Mouse (Mus musculus): ENCODE measurements at regions not wholly inside any gene's neighbourhood (a gene's known extent, or its start where the extent isn't known, plus 50 kb on each side); places are given as distances from the start of the nearest gene placed in this dataset.

- TF ChIP-seq JUND (IDR thresholded peaks at IDR 0.05; ENCODE audit: low read depth, low read length) (no peak), MAFK (IDR thresholded peaks at IDR 0.05; ENCODE audit: borderline replicate concordance, low read depth, low read length) (peak; percentile 56; the same call in 1 of the 2 replicates)
Measured at GRCm38 (mm10) chr2:75287900-75288299, 371.2 kb upstream of the Hnrnpa3 start.

DNA sequence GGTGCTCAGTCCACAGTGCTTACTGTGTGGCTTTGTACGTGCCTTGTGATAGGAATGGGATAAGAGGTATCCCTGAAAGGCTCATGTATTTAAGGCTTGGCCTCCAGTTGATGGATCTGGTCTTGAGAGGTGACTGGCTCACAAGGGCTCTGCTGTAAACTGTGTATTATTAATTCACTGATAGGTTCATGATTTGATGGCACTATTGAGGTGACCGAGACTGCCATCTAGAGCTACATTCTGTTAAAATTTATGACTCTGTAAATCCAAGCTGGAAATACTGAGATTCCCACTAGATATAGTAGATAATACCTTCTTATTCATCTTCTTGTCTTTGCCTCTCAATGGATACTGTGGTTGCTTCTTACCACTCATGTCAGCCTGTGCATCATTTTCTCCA, 367.4 kb upstream of the Hnrnpa3 start:
- H3K4me3 ChIP-seq (ENCODE audit: control insufficient read depth in 1 of 2, insufficient read depth in 1 of 2, low read depth in 2 of 2, low read length in 2 of 2) = no peak overlapping the region
- no peaks in the 10 kb centered on the region for H3K4me1 ChIP-seq (ENCODE audit: control insufficient read depth in 1 of 2, insufficient read depth in 2 of 2, low read length in 2 of 2)
- H3K79me2 ChIP-seq (ENCODE audit: control insufficient read depth, insufficient read depth, low read length, poor library complexity) = no peaks in the 10 kb centered on the region
- H3K9ac ChIP-seq (ENCODE audit: control insufficient read depth, low read depth, low read length, poor library complexity, severe bottlenecking) = no peak overlapping the region
- no peak overlapping the region for H3K27ac ChIP-seq (ENCODE audit: control insufficient read depth, low read depth, low read length)
- H3K9me3 ChIP-seq (replicated peaks; ENCODE audit: insufficient read depth, low read length) = no peaks in the 10 kb centered on the region
- H3K27me3 ChIP-seq (ENCODE audit: control insufficient read depth in 1 of 2, insufficient read depth in 2 of 2, low read length in 2 of 2) = peaks cover 0 to 7% of the 10 kb centered on the region in 2 experiments; a peak in 3 of 4 replicates
- no peak for TF ChIP-seq MYB (IDR thresholded peaks at IDR 0.05; ENCODE audit: low read depth, low read length)
- TF ChIP-seq POLR2A (IDR thresholded peaks at IDR 0.05; ENCODE audit: control insufficient read depth in 1 of 2, insufficient read depth in 1 of 2, low read depth in 1 of 2, low read length in 2 of 2, poor library complexity in 1 of 2) = no peak
- no peak for TF ChIP-seq ETS1 (IDR thresholded peaks at IDR 0.05; ENCODE audit: low read depth, low read length)
- no peak for TF ChIP-seq MAFK (IDR thresholded peaks at IDR 0.05; ENCODE audit: borderline replicate concordance, low read depth, low read length)
- TF ChIP-seq NRF1 (IDR thresholded peaks at IDR 0.05; ENCODE audit: insufficient read depth, low read depth, low read length, poor library complexity, severe bottlenecking) = no peak
- no peak for TF ChIP-seq POLR2AphosphoS5 (IDR thresholded peaks at IDR 0.05; ENCODE audit: borderline replicate concordance, low read depth, low read length)
- H3K36me3 ChIP-seq (ENCODE audit: control insufficient read depth in 1 of 2, insufficient read depth in 2 of 2, low read length in 2 of 2) = no peaks in the 10 kb centered on the region
- no peak for DNase-seq (ENCODE audit: low read depth, low spot score)

More at GRCm38 (mm10) chr2:75287900-75288299, 371.2 kb upstream of the Hnrnpa3 start:
- Histone ChIP-seq H3K4me1 (ENCODE audit: control insufficient read depth in 1 of 2, insufficient read depth in 2 of 2, low read length in 2 of 2) (no peaks in the 10 kb centered on the region), H3K9me3 (replicated peaks; ENCODE audit: insufficient read depth, low read length) (no peaks in the 10 kb centered on the region), H3K27me3 (ENCODE audit: control insufficient read depth in 1 of 2, insufficient read depth in 2 of 2, low read length in 2 of 2) (peaks cover 0 to 1% of the 10 kb centered on the region in 2 experiments; a peak in 1 of 4 replicates), H3K27ac (ENCODE audit: control insufficient read depth, low read depth, low read length) (no peak overlapping the region), H3K9ac (ENCODE audit: control insufficient read depth, low read depth, low read length, poor library complexity, severe bottlenecking) (no peak overlapping the region), H3K79me2 (ENCODE audit: control insufficient read depth, insufficient read depth, low read length, poor library complexity) (no peaks in the 10 kb centered on the region), H3K4me3 (ENCODE audit: control insufficient read depth in 1 of 2, insufficient read depth in 1 of 2, low read depth in 2 of 2, low read length in 2 of 2) (no peak overlapping the region), H3K36me3 (ENCODE audit: control insufficient read depth in 1 of 2, insufficient read depth in 2 of 2, low read length in 2 of 2) (no peaks in the 10 kb centered on the region)
- no peak for DNase-seq (ENCODE audit: low read depth, low spot score)

- Histone ChIP-seq H3K9ac (ENCODE audit: control insufficient read depth, low read depth, low read length, poor library complexity, severe bottlenecking) (no peak overlapping the region), H3K4me1 (ENCODE audit: control insufficient read depth in 1 of 2, insufficient read depth in 2 of 2, low read length in 2 of 2) (no peaks in the 10 kb centered on the region), H3K27ac (ENCODE audit: control insufficient read depth, low read depth, low read length) (no peak overlapping the region), H3K36me3 (ENCODE audit: control insufficient read depth in 1 of 2, insufficient read depth in 2 of 2, low read length in 2 of 2) (no peaks in the 10 kb centered on the region), H3K79me2 (ENCODE audit: control insufficient read depth, insufficient read depth, low read length, poor library complexity) (no peaks in the 10 kb centered on the region), H3K27me3 (ENCODE audit: control insufficient read depth in 1 of 2, insufficient read depth in 2 of 2, low read length in 2 of 2) (peaks cover 9 to 12% of the 10 kb centered on the region in 2 experiments), H3K4me3 (ENCODE audit: control insufficient read depth in 1 of 2, insufficient read depth in 1 of 2, low read depth in 2 of 2, low read length in 2 of 2) (no peak overlapping the region), H3K9me3 (replicated peaks; ENCODE audit: insufficient read depth, low read length) (no peaks in the 10 kb centered on the region)
- no peak for DNase-seq (ENCODE audit: low read depth, low spot score)
- TF ChIP-seq MXI1 (IDR thresholded peaks at IDR 0.05; ENCODE audit: low read depth, low read length) (no peak), NELFE (IDR thresholded peaks at IDR 0.05; ENCODE audit: low read depth, low read length) (no peak), ELF1 (IDR thresholded peaks at IDR 0.05; ENCODE audit: low read depth, low read length) (no peak)
Measured at GRCm38 (mm10) chr2:75306821-75307220, 352.2 kb upstream of the Hnrnpa3 start.

Data from MEL (cell line).